18 mouse cellular contexts compared by ENCODE assay signal in the genomic region with DNA sequence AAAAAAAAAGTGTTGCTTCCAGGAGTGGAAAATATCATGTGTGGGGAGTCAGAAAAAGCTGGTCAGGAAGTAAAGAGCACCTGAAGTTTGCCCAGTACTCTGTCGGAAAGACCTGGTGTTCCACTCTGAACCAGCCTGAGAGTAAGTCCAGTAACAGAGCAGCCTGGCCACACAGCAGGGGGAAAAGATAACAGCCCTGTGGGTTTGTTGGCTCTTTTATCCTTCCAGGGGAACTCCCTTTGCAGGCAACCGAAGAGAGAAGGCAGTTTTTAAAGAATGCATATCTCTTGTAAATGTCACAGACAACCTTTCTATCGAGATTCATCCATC. TPM values are rescaled to one million over a fixed set of nuclear protein-coding genes. Genes with fewer than 3 reads are reported as not detected.
DNase-seq lines count a peak whose midpoint lies in the region; ATAC-seq lines count a peak whose summit lies in the region.
"Had no signal": no experiment of that assay in that cellular context is flagged by ENCODE, and none has a peak within 500 bp of the region (broad histone marks: within the 10 kb centered on the region; RNA-seq: fewer than 3 reads in every experiment).

No protein-coding gene starts in this region.

- DNase-seq in thymus, postnatal 0 days (ENCODE audit: low spot score), result peak; percentile 18
- no peak for DNase-seq in thymus, adult 18-20 months
- DNase-seq in c-Kit-positive CD71-positive TER-119-negative erythroid progenitor cells, embryonic 14.5 days (ENCODE audit: low read depth), result peak; percentile 66
- peak; percentile 53 for DNase-seq in liver, embryonic 13.5 days
- DNase-seq in adipocyte (ENCODE audit: low spot score), result no peak
- DNase-seq in adrenal gland, postnatal 25 days, result no peak
- no peak for DNase-seq in right cerebral cortex, postnatal 25 days
- DNase-seq: adrenal gland, adult 8-10 months; heart, adult 18-20 months; kidney, adult 11 months; kidney, postnatal 10 days; layer of hippocampus, adult 9-11 months; lung, adult 18-20 months; thymus, adult 2 months had no signal

- no peak overlapping the region for H3K4me3 ChIP-seq in liver, embryonic 13.5 days (replicated peaks)
- H3K4me3 ChIP-seq: embryonic facial prominence, embryonic 12.5 days; hindbrain, embryonic 15.5 days; midbrain, embryonic 15.5 days; neural tube, embryonic 12.5 days had no signal

- H3K4me2 ChIP-seq in liver, embryonic 13.5 days, result peak overlapping the region; percentile 39
- H3K4me2 ChIP-seq: embryonic facial prominence, embryonic 12.5 days; hindbrain, embryonic 15.5 days; midbrain, embryonic 15.5 days; neural tube, embryonic 12.5 days had no signal

- H3K9me3 ChIP-seq in liver, embryonic 13.5 days (replicated peaks), result no peaks in the 10 kb centered on the region
- H3K9me3 ChIP-seq: embryonic facial prominence, embryonic 12.5 days; hindbrain, embryonic 15.5 days; midbrain, embryonic 15.5 days; neural tube, embryonic 12.5 days had no signal

- peaks cover 47% of the 10 kb centered on the region for H3K4me1 ChIP-seq in liver, embryonic 13.5 days (replicated peaks)

- H3K27ac ChIP-seq in liver, embryonic 13.5 days, result peak overlapping the region; percentile 72
- H3K27ac ChIP-seq: embryonic facial prominence, embryonic 12.5 days; hindbrain, embryonic 15.5 days; midbrain, embryonic 15.5 days; neural tube, embryonic 12.5 days had no signal

- H3K27me3 ChIP-seq in liver, embryonic 13.5 days, result no peaks in the 10 kb centered on the region
- H3K27me3 ChIP-seq: embryonic facial prominence, embryonic 12.5 days; hindbrain, embryonic 15.5 days had no signal

- no peaks in the 10 kb centered on the region for H3K36me3 ChIP-seq in liver, embryonic 13.5 days
- H3K36me3 ChIP-seq: embryonic facial prominence, embryonic 12.5 days; hindbrain, embryonic 15.5 days; midbrain, embryonic 15.5 days; neural tube, embryonic 12.5 days had no signal

- peak; percentile 91 for ATAC-seq in liver, embryonic 13.5 days (ENCODE audit: low read depth)
- ATAC-seq: midbrain, embryonic 15.5 days had no signal

- 0 out of 2 replicates have a peak overlapping the region, but pooled peaks have one; percentile 9 for H3K9ac ChIP-seq in liver, embryonic 13.5 days
- H3K9ac ChIP-seq: embryonic facial prominence, embryonic 12.5 days; hindbrain, embryonic 15.5 days; midbrain, embryonic 15.5 days; neural tube, embryonic 12.5 days had no signal

- WGBS in liver, embryonic 13.5 days (ENCODE audit: insufficient replicate concordance), result 3% methylated on average over 3 of the region's 3 CpGs

RNA-seq across cellular contexts. Expression of a gene that starts 18.2 kb away (rescaled TPM):
- polyA plus RNA-seq in thymus, postnatal 0 days (2015; fragmentation: Nextera tagmentation; extraction: Ambion mirVana), result 8.5 and 9.6 TPM in 2 replicates
- 4.8 and 5.1 TPM in 2 replicates for polyA plus RNA-seq in liver, embryonic 13.5 days (2015; fragmentation: Nextera tagmentation; extraction: Ambion mirVana)
- total RNA-seq in adrenal gland, postnatal 25 days (2021), result 78.2 and 87.2 TPM in 2 replicates

Comparison
In these comparisons a context has a peak if more than half of its experiments do, and no peak if none do; other contexts are left out.
1. DNase-seq: peak in thymus, postnatal 0 days (single experiment), c-Kit-positive CD71-positive TER-119-negative erythroid progenitor cells, embryonic 14.5 days (single experiment) and liver, embryonic 13.5 days (single experiment); none in thymus, adult 18-20 months (0 of 2), adipocyte (single experiment), adrenal gland, postnatal 25 days (single experiment) and right cerebral cortex, postnatal 25 days (single experiment).